Mouse (Mus musculus) midbrain, embryonic 15.5 days (tissue): ENCODE measurements around the gene Trp53i13. TPM values are rescaled to one million over a fixed set of nuclear protein-coding genes. Genes with fewer than 3 reads are reported as not detected.
"Not testable (repeated sequence)": the region's sequence is repeated elsewhere in the genome, so short reads cannot be mapped to it uniquely, and the experiment has no call there.

Experiments
- ATAC-seq: fragments of 200-750 bp; cut with Nextera tagmentation; replicated peaks from 2 replicates; pipeline ENCODE4 v1.8.0; 2017; ENCODE audit warnings: moderate TSS enrichment
- H3K27ac ChIP-seq: fragments of 300-500 bp; sonication (generic); 2 replicates; pipeline ENCODE4 v1.5.1; 2015; ENCODE audit warnings: mild to moderate bottlenecking, inconsistent platforms
- H3K27me3 ChIP-seq: fragments of 300-500 bp; sonication (generic); replicated peaks from 2 replicates; pipeline ENCODE4 v1.6.1; 2015; ENCODE audit warnings: inconsistent platforms
- H3K36me3 ChIP-seq: fragments of 300-500 bp; sonication (generic); replicated peaks from 2 replicates; pipeline ENCODE4 v1.6.1; 2015; ENCODE audit warnings: inconsistent platforms
- H3K4me1 ChIP-seq: fragments of 300-500 bp; sonication (generic); 2 replicates; pipeline ENCODE4 v1.6.1; 2015; ENCODE audit warnings: inconsistent platforms
- H3K4me2 ChIP-seq: fragments of 300-500 bp; sonication (generic); 2 replicates; pipeline ENCODE4 v1.6.1; 2015; ENCODE audit warnings: inconsistent platforms, mild to moderate bottlenecking, moderate library complexity
- H3K4me3 ChIP-seq: fragments of 300-500 bp; sonication (generic); 2 replicates; pipeline ENCODE4 v1.5.1; 2015; ENCODE audit warnings: mild to moderate bottlenecking, inconsistent platforms
- H3K9ac ChIP-seq: fragments of 300-500 bp; sonication (generic); 2 replicates; pipeline ENCODE4 v1.6.1; 2015; ENCODE audit warnings: mild to moderate bottlenecking, inconsistent platforms
- H3K9me3 ChIP-seq: fragments of 300-500 bp; sonication (generic); 2 replicates; pipeline ENCODE4 v1.6.1; 2016; ENCODE audit warnings: inconsistent platforms
- WGBS: fragments of 180-500 bp; shearing (Covaris S2); methylation state at CpG from one replicate; pipeline ENCODE4 v1.1.7; 2015; ENCODE audit warnings: mixed read lengths; 5-methylcytosine and 5-hydroxymethylcytosine counted together
- polyA plus RNA-seq: library from polyadenylated mRNA; unstranded; fragments of >200 nt; fragmentation: Nextera tagmentation; extraction: Ambion mirVana; gene quantifications from 2 replicates; pipeline ENCODE4 v1.2.1, GENCODE M21; 2015

The Trp53i13 gene
- 12.7 and 16.7 TPM in 2 replicates for polyA plus RNA-seq

DNA sequence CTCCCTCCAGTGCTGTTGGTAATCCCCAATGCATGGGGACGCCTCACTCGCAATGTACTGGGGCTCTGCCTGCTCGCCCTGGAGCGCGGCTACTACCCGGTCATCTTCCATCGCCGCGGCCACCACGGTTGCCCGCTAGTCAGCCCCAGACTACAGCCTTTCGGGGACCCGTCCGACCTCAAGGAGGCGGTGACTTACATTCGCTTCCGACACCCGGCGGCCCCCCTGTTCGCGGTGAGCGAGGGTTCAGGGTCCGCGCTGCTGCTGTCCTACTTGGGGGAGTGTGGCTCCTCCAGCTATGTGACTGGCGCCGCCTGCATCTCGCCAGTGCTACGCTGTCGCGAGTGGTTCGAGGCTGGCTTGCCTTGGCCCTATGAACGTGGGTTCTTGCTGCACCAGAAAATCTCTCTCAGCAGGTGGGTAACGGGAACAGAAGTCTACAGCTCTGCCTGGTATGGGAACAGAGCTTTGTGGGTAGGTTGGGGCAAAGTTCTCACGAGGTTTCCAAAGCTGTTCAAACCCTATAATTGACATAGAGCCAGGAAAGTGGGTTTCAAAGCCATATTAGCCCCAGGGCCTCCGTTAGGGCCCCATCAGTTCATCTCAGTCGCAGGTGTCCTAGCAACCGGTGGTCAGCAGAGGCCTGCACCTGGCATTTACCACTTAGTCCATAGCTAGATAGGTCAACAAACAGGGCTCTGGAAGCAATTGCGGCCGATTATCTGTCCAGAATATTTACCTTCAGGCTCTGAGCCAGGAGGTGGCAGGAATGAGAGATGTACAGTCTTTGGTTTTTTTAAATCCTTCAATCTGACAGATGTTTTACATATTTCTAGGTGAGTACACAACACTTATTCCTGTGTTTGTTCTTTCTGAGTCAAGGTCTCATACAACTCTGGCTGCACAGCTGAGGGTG is at the start of gene Trp53i13:
TSS of gene Trp53i13 (minus strand) at position 344 of the 916 bp plus-strand sequence.
- H3K4me2 ChIP-seq: peak within 1 kb of the TSS; percentile 90
- 8% methylated on average over 39 of the region's 39 CpGs for WGBS
- H3K4me1 ChIP-seq: peaks cover 42% of the 10 kb centered on the region
- H3K36me3 ChIP-seq: no peaks in the 10 kb centered on the region
- no peak within 1 kb of the TSS for H3K27ac ChIP-seq
- H3K4me3 ChIP-seq: peak within 1 kb of the TSS; percentile 45
- no peaks in the 10 kb centered on the region for H3K9me3 ChIP-seq
- peaks cover 18% of the 10 kb centered on the region for H3K27me3 ChIP-seq
- no peak for ATAC-seq
- H3K9ac ChIP-seq: peak within 1 kb of the TSS; percentile 27

DNA sequence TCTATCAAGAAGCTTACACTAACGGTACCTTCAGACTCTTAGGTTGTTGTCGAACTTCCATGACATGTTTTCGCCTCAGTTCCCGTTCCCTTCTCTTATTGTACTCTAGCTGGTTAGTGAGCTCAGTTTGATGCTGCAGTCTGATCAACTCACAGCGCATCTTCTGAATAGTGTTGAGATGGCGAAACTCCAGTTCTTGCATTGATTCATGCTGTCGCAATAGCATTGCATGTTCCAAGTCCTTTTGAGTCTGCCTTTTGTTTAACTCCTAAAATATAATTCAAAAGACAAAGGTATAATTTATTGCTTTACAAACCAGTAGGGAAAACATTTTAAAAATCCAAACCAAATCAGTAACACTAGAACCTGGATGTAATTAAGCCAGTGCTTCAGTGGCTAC is 29.5 kb upstream of the Trp53i13 start:
- Histone ChIP-seq H3K9ac (no peak overlapping the region), H3K4me1 (no peaks in the 10 kb centered on the region)
- ATAC-seq: no peak

DNA sequence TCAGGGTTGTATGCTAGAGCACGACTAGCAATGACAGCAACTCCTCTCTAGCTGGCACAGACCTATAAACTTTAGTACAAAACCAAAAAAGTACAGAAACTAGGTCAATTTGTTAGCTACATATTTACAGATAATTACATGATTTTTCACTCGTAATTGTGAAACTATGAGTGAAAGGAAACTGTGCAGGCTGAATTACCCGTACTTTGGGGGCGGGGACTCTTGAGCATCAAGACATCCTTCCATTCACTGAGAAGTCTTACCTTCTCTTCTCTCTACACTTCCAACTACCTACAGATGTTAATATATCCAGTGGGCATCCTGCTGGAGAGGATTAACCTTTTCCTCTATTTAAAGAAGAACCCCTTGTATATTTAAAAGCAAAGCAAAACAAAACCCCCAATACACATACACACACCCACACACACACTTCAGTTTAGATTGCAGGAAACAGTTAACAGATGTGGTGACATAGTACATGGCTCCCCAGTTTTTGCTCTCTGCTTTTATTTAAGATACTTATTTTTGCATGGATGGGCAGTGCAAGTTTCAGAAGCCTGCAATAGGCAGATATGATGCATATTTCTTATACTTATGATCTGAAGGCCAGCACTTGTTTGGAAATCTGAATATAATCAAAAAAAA is 16.5 kb upstream of the Trp53i13 start:
- Histone ChIP-seq H3K27me3 (no peaks in the 10 kb centered on the region), H3K27ac (no peak overlapping the region), H3K9ac (no peak overlapping the region), H3K9me3 (no peaks in the 10 kb centered on the region), H3K36me3 (peaks cover 6% of the 10 kb centered on the region; the same call in 1 of the 2 replicates), H3K4me3 (no peak overlapping the region), H3K4me1 (no peaks in the 10 kb centered on the region), H3K4me2 (no peak overlapping the region)
- WGBS: 91% methylated on average over 4 of the region's 4 CpGs
- no peak for ATAC-seq

More for the DNA sequence above, 29.5 kb upstream of the Trp53i13 start:
- Histone ChIP-seq H3K9me3 (no peaks in the 10 kb centered on the region), H3K27me3 (no peaks in the 10 kb centered on the region), H3K36me3 (peaks cover 51% of the 10 kb centered on the region), H3K4me3 (no peak overlapping the region), H3K4me2 (no peak overlapping the region), H3K27ac (no peak overlapping the region)
- WGBS: 94% methylated on average over 7 of the region's 7 CpGs

DNA sequence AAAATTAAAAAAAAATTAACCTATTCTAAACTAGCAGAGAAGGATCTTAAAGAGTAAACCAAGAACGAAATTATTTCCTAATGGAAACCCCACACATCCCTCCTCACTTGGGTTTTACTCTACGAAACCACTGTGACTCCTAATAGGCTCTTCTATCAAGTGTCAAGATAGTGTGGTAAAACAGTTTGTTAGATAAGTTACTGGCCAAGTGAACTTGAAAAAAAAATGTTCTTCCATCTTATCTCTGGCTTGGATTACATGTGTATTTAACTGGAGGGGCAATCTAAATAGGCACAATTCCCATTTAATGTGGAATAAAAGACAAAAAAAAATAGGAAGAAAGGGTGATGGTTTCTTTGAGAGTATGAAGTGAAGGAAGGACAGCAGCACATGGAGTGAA is 15.1 kb upstream of the Trp53i13 start:
- no peak overlapping the region for H3K4me2 ChIP-seq
- no peaks in the 10 kb centered on the region for H3K9me3 ChIP-seq
- H3K9ac ChIP-seq: no peak overlapping the region
- no peak overlapping the region for H3K27ac ChIP-seq
- no peaks in the 10 kb centered on the region; the same call in 1 of the 2 replicates for H3K36me3 ChIP-seq
- no peak overlapping the region for H3K4me3 ChIP-seq
- H3K27me3 ChIP-seq: no peaks in the 10 kb centered on the region
- H3K4me1 ChIP-seq: no peaks in the 10 kb centered on the region
- WGBS: 94% methylated on average over 2 of the region's 2 CpGs
- ATAC-seq: no peak

DNA sequence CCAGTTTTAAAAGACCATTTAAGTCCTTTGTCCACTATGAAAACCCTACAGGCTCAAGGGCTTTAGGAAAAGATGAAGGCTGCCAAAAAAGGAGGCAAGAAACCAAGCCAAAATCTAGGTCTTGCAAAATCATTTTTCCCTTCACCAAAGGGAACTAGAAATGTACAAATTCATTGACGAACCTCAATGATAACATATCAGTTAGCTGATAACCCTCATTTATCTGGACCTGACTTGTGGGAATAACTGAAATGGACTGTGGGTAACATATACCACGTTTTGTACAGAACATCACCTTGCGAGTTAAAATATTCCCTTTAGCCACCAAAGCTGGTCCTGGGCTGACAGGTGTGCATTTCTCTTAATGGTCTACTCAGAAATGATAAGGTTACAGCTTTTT is 13.9 kb upstream of the Trp53i13 start:
- Histone ChIP-seq H3K4me1 (no peaks in the 10 kb centered on the region), H3K36me3 (no peaks in the 10 kb centered on the region), H3K9me3 (no peaks in the 10 kb centered on the region), H3K27me3 (no peaks in the 10 kb centered on the region), H3K27ac (no peak overlapping the region), H3K4me2 (no peak overlapping the region), H3K9ac (no peak overlapping the region), H3K4me3 (no peak overlapping the region)
- no peak for ATAC-seq
- WGBS: 88% methylated on average over 3 of the region's 3 CpGs

DNA sequence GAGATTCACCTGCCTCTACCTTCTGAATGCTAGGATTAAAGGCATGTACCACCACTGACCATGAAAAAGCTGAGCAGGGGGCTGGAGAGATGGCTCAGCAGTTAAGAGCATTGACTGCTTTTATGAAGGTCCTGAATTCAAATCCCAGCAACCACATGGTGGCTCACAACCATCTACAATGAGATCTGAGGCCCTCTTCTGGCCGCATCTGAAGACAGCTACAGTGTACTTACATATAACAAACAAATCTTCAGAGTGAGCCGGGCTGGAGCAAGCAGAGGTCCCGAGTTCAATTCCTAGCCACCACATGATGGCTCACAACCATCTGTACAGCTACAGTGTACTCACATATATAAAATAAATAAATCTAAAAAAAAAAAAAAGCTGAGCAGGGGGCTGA is 12.6 kb upstream of the Trp53i13 start:
- not testable (repeated sequence) for H3K4me1 ChIP-seq, H3K4me2 ChIP-seq, H3K36me3 ChIP-seq, ATAC-seq, H3K9ac ChIP-seq, H3K27me3 ChIP-seq, H3K9me3 ChIP-seq, H3K27ac ChIP-seq, H3K4me3 ChIP-seq
- WGBS: 87% methylated on average over 3 of the region's 3 CpGs

DNA sequence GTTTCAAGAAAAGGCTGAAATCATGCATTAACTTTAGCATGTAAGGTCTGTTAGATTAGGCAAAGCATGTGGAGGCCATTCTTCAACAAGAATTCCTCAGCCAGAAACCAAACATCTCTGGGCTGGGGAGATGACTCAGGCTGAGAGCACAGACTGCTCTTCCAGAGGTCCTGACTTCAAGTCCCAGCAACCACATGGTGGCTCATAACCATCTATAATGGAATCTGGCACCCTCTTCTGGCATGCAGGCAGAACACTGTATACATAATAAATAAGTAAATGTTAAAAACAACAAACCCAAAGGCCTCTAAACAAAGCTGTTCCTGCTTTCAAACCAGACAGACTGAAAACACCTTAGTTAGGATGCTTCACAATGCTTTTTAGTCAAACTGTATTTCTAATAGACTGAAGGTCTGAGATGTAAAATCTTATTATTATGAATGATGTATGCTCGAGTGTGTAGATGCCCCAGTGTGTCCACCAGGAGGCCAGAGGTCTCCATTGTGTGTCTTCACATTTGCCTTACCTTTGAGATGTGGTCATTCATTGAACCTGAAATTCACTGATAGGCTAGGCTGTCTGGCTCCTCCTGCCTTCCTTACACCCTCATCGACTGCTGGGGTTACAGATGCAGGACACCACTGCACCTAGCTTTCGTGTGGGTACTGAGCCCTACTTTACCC is 10.2 kb upstream of the Trp53i13 start:
- Histone ChIP-seq H3K9ac (no peak overlapping the region), H3K9me3 (no peaks in the 10 kb centered on the region), H3K27ac (no peak overlapping the region), H3K4me1 (no peaks in the 10 kb centered on the region), H3K36me3 (no peaks in the 10 kb centered on the region), H3K4me3 (no peak overlapping the region), H3K27me3 (no peaks in the 10 kb centered on the region), H3K4me2 (no peak overlapping the region)
- no peak for ATAC-seq
- 72% methylated on average over 3 of the region's 3 CpGs for WGBS

DNA sequence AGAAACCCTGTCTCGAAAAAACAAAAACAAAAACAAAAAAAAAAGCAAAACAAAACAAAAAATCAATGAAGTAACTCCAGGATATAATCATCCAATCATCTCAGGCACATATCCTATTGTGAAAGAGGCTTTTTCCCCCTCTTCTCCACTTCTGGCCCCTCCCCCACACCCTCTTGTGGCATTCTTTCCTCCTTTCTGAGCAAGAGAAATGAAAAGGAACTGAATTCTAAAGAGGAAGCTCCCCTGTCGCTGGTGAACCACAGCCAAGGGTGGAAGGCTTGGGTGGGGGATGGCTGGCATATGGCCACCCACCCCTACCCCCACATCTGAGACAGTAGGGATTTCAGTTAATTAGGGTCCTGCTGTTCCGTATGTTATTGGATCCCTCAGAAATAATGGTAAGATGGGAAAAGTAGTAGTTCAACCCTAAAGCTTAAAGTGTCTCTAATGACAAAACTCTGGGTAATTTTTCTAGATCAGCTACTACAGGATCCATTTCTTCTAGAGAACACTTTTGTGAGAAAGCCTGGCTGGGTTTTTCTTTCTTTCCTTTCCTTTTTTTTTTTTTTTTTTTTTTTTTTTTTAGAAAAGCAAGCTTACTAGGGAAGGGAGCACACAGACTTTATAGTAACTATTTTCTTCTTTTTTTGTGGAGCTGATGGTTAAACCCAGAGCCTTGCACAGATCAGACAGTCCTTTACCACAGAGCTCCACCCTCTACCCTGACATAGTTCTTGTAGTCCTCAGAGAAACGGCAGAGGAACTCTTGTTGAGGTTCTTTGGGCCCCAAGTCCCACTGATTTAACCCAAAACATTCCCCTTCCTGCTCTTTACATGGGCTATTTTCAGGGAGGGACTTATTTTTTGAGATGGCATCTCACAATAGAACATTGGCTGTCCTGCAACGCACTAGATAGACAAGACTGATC is 5.1 kb upstream of the Trp53i13 start:
- H3K4me1 ChIP-seq: peaks cover 12% of the 10 kb centered on the region
- WGBS: 46% methylated on average over 5 of the region's 5 CpGs
- peaks cover 9% of the 10 kb centered on the region for H3K27me3 ChIP-seq
- no peak overlapping the region for H3K4me3 ChIP-seq
- H3K27ac ChIP-seq: no peak overlapping the region
- no peak for ATAC-seq
- no peaks in the 10 kb centered on the region for H3K36me3 ChIP-seq
- H3K4me2 ChIP-seq: no peak overlapping the region
- H3K9me3 ChIP-seq: no peaks in the 10 kb centered on the region
- no peak overlapping the region for H3K9ac ChIP-seq

DNA sequence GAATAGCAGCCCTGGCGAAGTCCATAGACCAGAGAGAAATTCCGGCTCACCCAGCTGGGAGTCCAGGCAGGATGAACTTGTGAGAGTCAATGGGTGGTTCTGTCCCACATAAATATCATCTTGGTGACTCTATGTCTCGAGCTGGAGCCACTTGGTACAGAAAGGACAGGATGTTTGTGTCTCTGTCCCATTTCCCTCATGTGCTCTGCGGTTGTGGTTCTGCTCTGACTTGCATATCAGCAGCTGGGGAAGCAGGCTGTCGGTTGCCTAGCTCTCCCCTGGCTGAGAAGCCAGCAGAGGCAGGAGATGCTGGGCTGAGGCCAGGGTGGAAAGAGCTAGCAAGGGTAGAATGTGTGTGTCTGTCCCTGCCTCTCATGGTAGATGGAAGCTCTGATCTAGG is 3.3 kb upstream of the Trp53i13 start, which contains the start of gene Gm10392:
TSS of gene Gm10392 (minus strand) at position 156 of the 400 bp plus-strand sequence.
- no peak for ATAC-seq
- no peak within 1 kb of the TSS for H3K4me3 ChIP-seq
- peaks cover 18% of the 10 kb centered on the region for H3K27me3 ChIP-seq
- no peak within 1 kb of the TSS for H3K9ac ChIP-seq
- 80% methylated on average over 5 of the region's 5 CpGs for WGBS
- no peaks in the 10 kb centered on the region for H3K9me3 ChIP-seq
- H3K27ac ChIP-seq: no peak within 1 kb of the TSS
- no peaks in the 10 kb centered on the region for H3K36me3 ChIP-seq
- H3K4me2 ChIP-seq: no peak within 1 kb of the TSS
- H3K4me1 ChIP-seq: peaks cover 30% of the 10 kb centered on the region

DNA sequence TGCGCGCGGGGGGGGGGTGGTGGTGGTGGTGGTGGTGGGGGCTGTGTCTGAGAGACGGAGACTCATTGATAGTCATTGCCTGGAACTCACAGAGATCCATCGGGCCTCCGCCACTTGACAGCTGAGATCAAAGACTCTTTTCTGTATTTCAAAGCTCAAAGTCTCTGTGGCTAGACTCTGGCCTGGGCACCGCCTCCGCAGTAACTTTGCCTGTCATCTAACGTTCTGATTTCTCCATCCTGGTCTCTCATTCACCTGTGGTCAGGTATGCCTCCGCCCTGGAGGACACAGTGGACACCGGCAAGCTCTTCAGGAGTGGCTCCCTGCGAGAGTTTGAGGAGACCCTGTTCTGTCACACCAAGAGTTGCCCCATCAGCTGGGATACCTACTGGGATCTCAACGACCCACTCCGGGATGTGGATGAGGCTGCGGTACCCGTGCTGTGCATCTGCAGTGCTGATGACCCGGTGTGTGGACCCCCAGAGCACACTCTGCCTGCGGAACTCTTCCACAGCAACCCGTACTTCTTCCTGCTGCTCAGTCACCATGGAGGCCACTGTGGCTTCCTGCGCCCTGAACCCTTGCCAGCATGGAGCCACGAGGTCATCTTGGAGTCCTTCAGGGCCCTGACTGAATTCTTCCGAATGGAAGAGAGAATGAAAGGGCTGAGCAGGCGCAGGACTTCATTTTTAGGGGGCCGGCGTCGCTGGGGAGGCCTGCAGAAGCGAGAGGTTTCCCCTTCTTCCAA is 2.4 kb upstream of the Trp53i13 start:
- Histone ChIP-seq H3K9me3 (no peaks in the 10 kb centered on the region), H3K4me1 (peaks cover 37% of the 10 kb centered on the region), H3K27ac (no peak overlapping the region), H3K4me3 (no peak overlapping the region), H3K36me3 (no peaks in the 10 kb centered on the region), H3K27me3 (peaks cover 18% of the 10 kb centered on the region), H3K9ac (no peak overlapping the region), H3K4me2 (no peak overlapping the region)
- 81% methylated on average over 27 of the region's 27 CpGs for WGBS
- ATAC-seq: no peak
